ENCODE assay signal across 9 mouse cellular contexts in the genomic region with DNA sequence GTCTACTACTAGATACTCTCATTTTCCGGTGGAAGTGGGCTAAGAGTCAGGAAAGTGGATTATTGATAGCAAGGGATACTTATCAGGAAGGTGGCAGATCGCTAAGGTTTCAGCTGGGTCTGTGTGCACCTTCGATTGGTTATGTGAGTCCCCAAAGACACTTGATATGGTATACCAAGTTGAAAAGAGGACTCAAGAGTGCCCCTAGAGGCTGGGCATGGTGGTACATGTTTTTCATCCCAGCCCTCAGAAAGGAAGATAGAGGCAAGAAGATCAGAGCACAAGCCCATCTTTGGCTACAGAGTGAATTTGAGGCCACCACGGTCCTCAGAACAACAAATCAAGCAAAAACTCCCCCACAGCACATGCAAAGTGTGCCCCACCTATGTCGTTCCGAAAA. TPM values are rescaled to one million over a fixed set of nuclear protein-coding genes. Genes with fewer than 3 reads are reported as not detected.
A peak's percentile ranks its signal among the peaks of the same experiment; 100 is the strongest.
DNase-seq lines count a peak whose midpoint lies in the region; ATAC-seq lines count a peak whose summit lies in the region.
"Had no signal": no experiment of that assay in that cellular context is flagged by ENCODE, and none has a peak within 500 bp of the region (broad histone marks: within the 10 kb centered on the region; RNA-seq: fewer than 3 reads in every experiment).

No protein-coding gene starts in this region.

- peaks cover 9% of the 10 kb centered on the region; the same call in 1 of the 2 replicates for H3K4me1 ChIP-seq in forebrain, embryonic 10.5 days

- 80% methylated on average over 6 of the region's 6 CpGs for WGBS in forebrain, embryonic 10.5 days

- H3K36me3 ChIP-seq in forebrain, embryonic 10.5 days (replicated peaks), result no peaks in the 10 kb centered on the region

- ATAC-seq in inflammation-experienced regulatory T-cells, adult 6 months, result peak; percentile 42

- H3K27ac ChIP-seq in forebrain, embryonic 10.5 days, result no peak overlapping the region

- H3K27me3 ChIP-seq in forebrain, embryonic 10.5 days (ENCODE audit: poor library complexity, severe bottlenecking), result no peaks in the 10 kb centered on the region

- no peak overlapping the region for H3K4me3 ChIP-seq in forebrain, embryonic 10.5 days
- H3K4me3 ChIP-seq: myocyte had no signal

- DNase-seq in heart, adult 11 months, result peak; percentile 70
- DNase-seq in heart, postnatal 25 days (ENCODE audit: low spot score), result no peak
- peak; percentile 41 to 67 for DNase-seq in CD8-positive naive resting alpha-beta T cell, adult 2 months (ENCODE audit: low read depth in 2 of 2, low spot score in 2 of 2)
- DNase-seq in retina, postnatal 1 day, result peak; percentile 17
- no peak for DNase-seq in forebrain, embryonic 10.5 days (ENCODE audit: extremely low spot score, low spot score)
- DNase-seq in gastrocnemius, postnatal 10 days, result no peak
- no peak for DNase-seq in cerebellum, adult 9-10 months

- H3K9me3 ChIP-seq in forebrain, embryonic 10.5 days, result no peaks in the 10 kb centered on the region

- intact Hi-C loops in heart, postnatal 25 days (cut with DNase I), result no loop called here

RNA-seq across cellular contexts. Expression of a gene that starts 25.3 kb away (rescaled TPM):
- 10 to 100 TPM; 18.3 to 20.4 TPM for total RNA-seq in heart, postnatal 25 days (2021)
- polyA plus RNA-seq in inflammation-experienced regulatory T-cells, adult 6 months (2017; shearing (Covaris generic)), result 10 to 100 TPM; 11.7 to 13.1 (median 12.1) TPM
- 3.1 and 4.9 TPM in 2 replicates for polyA plus RNA-seq in forebrain, embryonic 10.5 days (2016; fragmentation: Nextera tagmentation; extraction: Ambion mirVana)
- total RNA-seq in gastrocnemius, postnatal 10 days (2021), result 10 to 100 TPM; 26.8 to 35.2 TPM

Comparison
In these comparisons a context has a peak if more than half of its experiments do, and no peak if none do; other contexts are left out.
1. DNase-seq: peak in heart, adult 11 months (single experiment), CD8-positive naive resting alpha-beta T cell, adult 2 months (2 of 2) and retina, postnatal 1 day (single experiment); none in heart, postnatal 25 days (single experiment), forebrain, embryonic 10.5 days (single experiment), gastrocnemius, postnatal 10 days (single experiment) and cerebellum, adult 9-10 months (single experiment).